Mouse (Mus musculus): ENCODE data around the gene Psmc1. TPM values are rescaled to one million over a fixed set of nuclear protein-coding genes. Genes with fewer than 3 reads are reported as not detected.

Psmc1 gene
- polyA plus RNA-seq, 2 experiments = 66.9 to 148 TPM

GRCm38 (mm10) chr12:100167502-100167901 is 57.5 kb downstream of the Psmc1 start:
- Histone ChIP-seq H3K4me3 (ENCODE audit: insufficient read depth in 1 of 2, low read depth in 2 of 2, low read length in 2 of 2) (no peak overlapping the region), H3K27ac (no peak overlapping the region), H3K9me3 (ENCODE audit: control insufficient read depth, low read length) (no peaks in the 10 kb centered on the region), H3K9ac (replicated peaks) (no peak overlapping the region), H3K4me2 (ENCODE audit: low read depth) (no peak overlapping the region), H3K4me1 (replicated peaks; ENCODE audit: control insufficient read depth in 2 of 2, insufficient read depth in 2 of 2, low read length in 1 of 2) (no peaks in the 10 kb centered on the region), H3K36me3 (replicated peaks; ENCODE audit: control insufficient read depth, insufficient read depth, low read depth) (no peaks in the 10 kb centered on the region), H3K27me3 (ENCODE audit: control insufficient read depth, insufficient read depth, low read length) (no peaks in the 10 kb centered on the region)
- DNase-seq (ENCODE audit: low read depth in 3 of 3, low spot score in 3 of 3) = no peak
- 45% methylated on average over 1 of the region's 1 CpGs for WGBS (ENCODE audit: insufficient replicate concordance)
- no peak for ATAC-seq (ENCODE audit: insufficient read depth)
- TF ChIP-seq EP300 (IDR thresholded peaks at IDR 0.05; ENCODE audit: low read depth) = no peak
- TF ChIP-seq CTCF (IDR thresholded peaks at IDR 0.05; ENCODE audit: low read depth) = no peak

- H3K27ac ChIP-seq = no peak overlapping the region
- H3K9me3 ChIP-seq (ENCODE audit: control insufficient read depth, low read length) = no peaks in the 10 kb centered on the region
- H3K4me1 ChIP-seq (replicated peaks; ENCODE audit: control insufficient read depth in 2 of 2, insufficient read depth in 2 of 2, low read length in 1 of 2) = no peaks in the 10 kb centered on the region
- H3K27me3 ChIP-seq (ENCODE audit: control insufficient read depth, insufficient read depth, low read length) = no peaks in the 10 kb centered on the region
- ATAC-seq (ENCODE audit: insufficient read depth) (peak; percentile 41; the same call in 1 of the 2 replicates), DNase-seq (ENCODE audit: low read depth in 3 of 3, low spot score in 3 of 3) (no peak)
- peak overlapping the region; percentile 36 for H3K4me2 ChIP-seq (ENCODE audit: low read depth)
- H3K4me3 ChIP-seq (ENCODE audit: insufficient read depth in 1 of 2, low read depth in 2 of 2, low read length in 2 of 2) = peak overlapping the region in 1 of 2 experiments; percentile 32; a peak in 1 of 4 replicates
- 6% methylated on average over 27 of the region's 28 CpGs for WGBS (ENCODE audit: insufficient replicate concordance)
- TF ChIP-seq EP300 (IDR thresholded peaks at IDR 0.05; ENCODE audit: low read depth) (no peak), CTCF (IDR thresholded peaks at IDR 0.05; ENCODE audit: low read depth) (no peak)
- H3K9ac ChIP-seq (replicated peaks) = no peak overlapping the region
- no peaks in the 10 kb centered on the region for H3K36me3 ChIP-seq (replicated peaks; ENCODE audit: control insufficient read depth, insufficient read depth, low read depth)
Observed at GRCm38 (mm10) chr12:100167931-100168871, 58.2 kb downstream of the Psmc1 start.

- no peak for DNase-seq (ENCODE audit: low read depth in 3 of 3, low spot score in 3 of 3)
- H3K9me3 ChIP-seq (ENCODE audit: control insufficient read depth, low read length) = no peaks in the 10 kb centered on the region
- no peak overlapping the region for H3K4me2 ChIP-seq (ENCODE audit: low read depth)
- WGBS (ENCODE audit: insufficient replicate concordance) = 54% methylated on average over 7 of the region's 7 CpGs
- H3K27me3 ChIP-seq (ENCODE audit: control insufficient read depth, insufficient read depth, low read length) = no peaks in the 10 kb centered on the region
- H3K27ac ChIP-seq = no peak overlapping the region
- no peaks in the 10 kb centered on the region for H3K36me3 ChIP-seq (replicated peaks; ENCODE audit: control insufficient read depth, insufficient read depth, low read depth)
- ATAC-seq (ENCODE audit: insufficient read depth) = no peak
- H3K4me1 ChIP-seq (replicated peaks; ENCODE audit: control insufficient read depth in 2 of 2, insufficient read depth in 2 of 2, low read length in 1 of 2) = no peaks in the 10 kb centered on the region
- no peak overlapping the region for H3K9ac ChIP-seq (replicated peaks)
- TF ChIP-seq CTCF (IDR thresholded peaks at IDR 0.05; ENCODE audit: low read depth) (no peak), EP300 (IDR thresholded peaks at IDR 0.05; ENCODE audit: low read depth) (no peak)
- H3K4me3 ChIP-seq (ENCODE audit: insufficient read depth in 1 of 2, low read depth in 2 of 2, low read length in 2 of 2) = no peak overlapping the region
Observed at GRCm38 (mm10) chr12:100172481-100172880, 62.5 kb downstream of the Psmc1 start.

Other genes with a start within 250 kb of the Psmc1 start
- 1.5 and 2.9 TPM in 2 replicates for gene Efcab11, start 225.7 kb upstream of the Psmc1 start, polyA plus RNA-seq (2012; rRNA removed)
- 6.1 and 6.6 TPM in 2 replicates for gene Efcab11, start 225.7 kb upstream of the Psmc1 start, polyA plus RNA-seq (2014; fragmentation: Nextera tagmentation; extraction: Ambion mirVana)
- gene Tdp1, start 225.6 kb upstream of the Psmc1 start, polyA plus RNA-seq (2012; rRNA removed) = 15.4 and 16.8 TPM in 2 replicates
- gene Tdp1, start 225.6 kb upstream of the Psmc1 start, polyA plus RNA-seq (2014; fragmentation: Nextera tagmentation; extraction: Ambion mirVana) = 23.3 and 29.8 TPM in 2 replicates
- gene Kcnk13, start 145.7 kb upstream of the Psmc1 start, polyA plus RNA-seq (2012; rRNA removed) = 0.23 and 0.24 TPM in 2 replicates
- gene Kcnk13, start 145.7 kb upstream of the Psmc1 start, polyA plus RNA-seq (2014; fragmentation: Nextera tagmentation; extraction: Ambion mirVana) = 0.48 and 0.58 TPM in 2 replicates
- 2.5 and 3.6 TPM in 2 replicates for gene Nrde2, start 49.5 kb downstream of the Psmc1 start, polyA plus RNA-seq (2012; rRNA removed)
- 4.1 and 4.2 TPM in 2 replicates for gene Nrde2, start 49.5 kb downstream of the Psmc1 start, polyA plus RNA-seq (2014; fragmentation: Nextera tagmentation; extraction: Ambion mirVana)
- gene Calm1, start 89.3 kb downstream of the Psmc1 start, polyA plus RNA-seq (2012; rRNA removed) = 72.9 and 115 TPM in 2 replicates
- gene Calm1, start 89.3 kb downstream of the Psmc1 start, polyA plus RNA-seq (2014; fragmentation: Nextera tagmentation; extraction: Ambion mirVana) = 553 and 571 TPM in 2 replicates